ENCODE assay signal across 8 mouse cellular contexts in genomic region chr1:164456731-164457130, GRCm38 (mm10). TPM values are rescaled to one million over a fixed set of nuclear protein-coding genes. Genes with fewer than 3 reads are reported as not detected.
DNase-seq lines count a peak whose midpoint lies in the region; ATAC-seq and TF ChIP-seq lines count a peak whose summit lies in the region.

No protein-coding gene starts in this region.

- no peaks in the 10 kb centered on the region; the same call in none of the 2 replicates for H3K36me3 ChIP-seq in kidney, embryonic 14.5 days (ENCODE audit: control insufficient read depth, insufficient read depth, low read length)
- peaks cover 12% of the 10 kb centered on the region for H3K36me3 ChIP-seq in ES-E14 (ENCODE audit: control insufficient read depth, insufficient read depth, low read length, poor library complexity, severe bottlenecking)
- no peaks in the 10 kb centered on the region for H3K36me3 ChIP-seq in embryonic facial prominence, embryonic 11.5 days (replicated peaks; ENCODE audit: control insufficient read depth, insufficient read depth, low read depth, low read length)
- H3K36me3 ChIP-seq in intestine, postnatal 0 days (ENCODE audit: control insufficient read depth, insufficient read depth) = peaks cover 24% of the 10 kb centered on the region
- peaks cover 44% of the 10 kb centered on the region for H3K36me3 ChIP-seq in small intestine, adult 2 months (ENCODE audit: control insufficient read depth, insufficient read depth, low read length)

- no peak for TF ChIP-seq POLR2A in small intestine, adult 2 months (IDR thresholded peaks at IDR 0.05; ENCODE audit: low read depth, low read length)

- in situ Hi-C loops in ES-E14 (cut with MboI; ENCODE audit: low sequenced_read_pairs in 2 of 2, unreplicated experiment in 2 of 2) = no loop called here

- peak overlapping the region; percentile 81 for H3K9ac ChIP-seq in kidney, embryonic 14.5 days (ENCODE audit: low read depth, low read length)
- 0 out of 2 replicates have a peak overlapping the region, but pooled peaks have one; percentile 31 for H3K9ac ChIP-seq in ES-E14 (ENCODE audit: insufficient read depth, low read depth, low read length, poor library complexity, severe bottlenecking)
- 0 out of 2 replicates have a peak overlapping the region, but pooled peaks have one; percentile 9 for H3K9ac ChIP-seq in embryonic facial prominence, embryonic 11.5 days (replicated peaks; ENCODE audit: low read length)
- peak overlapping the region; percentile 96 for H3K9ac ChIP-seq in intestine, postnatal 0 days (ENCODE audit: low read depth, low read length)

- H3K4me3 ChIP-seq in kidney, embryonic 14.5 days (ENCODE audit: low read length) = peak overlapping the region; percentile 67
- peak overlapping the region; percentile 95 to 98 for H3K4me3 ChIP-seq in ES-E14 (ENCODE audit: insufficient read depth in 1 of 2, low read depth in 1 of 2, low read length in 2 of 2, poor library complexity in 1 of 2, severe bottlenecking in 1 of 2)
- peak overlapping the region; percentile 60 for H3K4me3 ChIP-seq in embryonic facial prominence, embryonic 11.5 days (ENCODE audit: low read depth, low read length)
- peak overlapping the region; percentile 85 for H3K4me3 ChIP-seq in intestine, postnatal 0 days (ENCODE audit: low read depth, low read length)
- H3K4me3 ChIP-seq in small intestine, adult 2 months (ENCODE audit: low read depth, low read length) = peak overlapping the region; percentile 73

- peak overlapping the region; percentile 57 for H3K4me2 ChIP-seq in kidney, embryonic 14.5 days (replicated peaks; ENCODE audit: low read depth, low read length)
- H3K4me2 ChIP-seq in embryonic facial prominence, embryonic 11.5 days (ENCODE audit: low read depth, low read length) = peak overlapping the region; percentile 87
- H3K4me2 ChIP-seq in intestine, postnatal 0 days (replicated peaks; ENCODE audit: low read depth) = peak overlapping the region; percentile 72

- H3K4me1 ChIP-seq in kidney, embryonic 14.5 days (ENCODE audit: control insufficient read depth, insufficient read depth, low read length) = peaks cover 11% of the 10 kb centered on the region; the same call in 1 of the 2 replicates
- H3K4me1 ChIP-seq in ES-E14 (ENCODE audit: control insufficient read depth in 2 of 2, insufficient read depth in 2 of 2, low read length in 2 of 2, poor library complexity in 1 of 2) = peaks cover 20 to 30% of the 10 kb centered on the region in 2 experiments
- H3K4me1 ChIP-seq in embryonic facial prominence, embryonic 11.5 days (ENCODE audit: control insufficient read depth, insufficient read depth, low read length) = no peaks in the 10 kb centered on the region; the same call in 1 of the 2 replicates
- peaks cover 9% of the 10 kb centered on the region for H3K4me1 ChIP-seq in intestine, postnatal 0 days (replicated peaks; ENCODE audit: control insufficient read depth, insufficient read depth, low read length)
- H3K4me1 ChIP-seq in small intestine, adult 2 months (ENCODE audit: control insufficient read depth, insufficient read depth, insufficient read length, low read length) = peaks cover 7% of the 10 kb centered on the region

- H3K27me3 ChIP-seq in kidney, embryonic 14.5 days (ENCODE audit: control insufficient read depth, insufficient read depth, low read length) = peaks cover 37% of the 10 kb centered on the region
- H3K27me3 ChIP-seq in embryonic facial prominence, embryonic 11.5 days (ENCODE audit: control insufficient read depth, insufficient read depth, low read length) = peaks cover 29% of the 10 kb centered on the region
- H3K27me3 ChIP-seq in intestine, postnatal 0 days (replicated peaks; ENCODE audit: control insufficient read depth, insufficient read depth, low read length) = no peaks in the 10 kb centered on the region
- H3K27me3 ChIP-seq in small intestine, adult 2 months (ENCODE audit: control insufficient read depth, insufficient read depth, low read length) = no peaks in the 10 kb centered on the region

- no peak for ATAC-seq in kidney, embryonic 14.5 days (ENCODE audit: low FRiP score, low TSS enrichment)
- no peak for ATAC-seq in embryonic facial prominence, embryonic 11.5 days (replicated peaks; ENCODE audit: insufficient number of reproducible peaks, low FRiP score, low TSS enrichment, low read depth)
- ATAC-seq in intestine, postnatal 0 days = no peak

- WGBS in kidney, embryonic 14.5 days = 1% methylated on average over 8 of the region's 8 CpGs
- 8% methylated on average over 8 of the region's 8 CpGs for WGBS in embryonic facial prominence, embryonic 11.5 days
- 4% methylated on average over 8 of the region's 8 CpGs for WGBS in intestine, postnatal 0 days
- 6% methylated on average over 8 of the region's 8 CpGs for WGBS in small intestine, adult 2 months

- DNase-seq in kidney, postnatal 10 days = no peak
- no peak for DNase-seq in ES-E14 (ENCODE audit: low read depth, low spot score)
- DNase-seq in embryonic facial prominence, embryonic 11.5 days (ENCODE audit: low spot score) = no peak
- no peak for DNase-seq in urinary bladder, postnatal 36 days (ENCODE audit: low spot score in 2 of 2)
- no peak for DNase-seq in kidney, adult 8-10 months

- H3K9me3 ChIP-seq in kidney, embryonic 14.5 days (ENCODE audit: control insufficient read depth, low read length) = no peaks in the 10 kb centered on the region
- H3K9me3 ChIP-seq in ES-E14 (ENCODE audit: control insufficient read depth, insufficient read depth, low read depth, low read length) = no peaks in the 10 kb centered on the region
- H3K9me3 ChIP-seq in embryonic facial prominence, embryonic 11.5 days (replicated peaks; ENCODE audit: control insufficient read depth, low read length) = no peaks in the 10 kb centered on the region
- H3K9me3 ChIP-seq in intestine, postnatal 0 days (ENCODE audit: control insufficient read depth) = no peaks in the 10 kb centered on the region

- no peak for TF ChIP-seq CTCF in intestine, postnatal 0 days (IDR thresholded peaks at IDR 0.05; ENCODE audit: low read depth)
- TF ChIP-seq CTCF in small intestine, adult 2 months (IDR thresholded peaks at IDR 0.05; ENCODE audit: extremely low read depth, insufficient read length, insufficient replicate concordance, low read depth, low read length) = no peak

- no peak overlapping the region for H3K27ac ChIP-seq in kidney, embryonic 14.5 days (ENCODE audit: low read depth, low read length)
- no peak overlapping the region for H3K27ac ChIP-seq in ES-E14 (ENCODE audit: insufficient read depth, low read depth, low read length, poor library complexity, severe bottlenecking)
- no peak overlapping the region for H3K27ac ChIP-seq in embryonic facial prominence, embryonic 11.5 days (replicated peaks; ENCODE audit: low read depth, low read length)
- H3K27ac ChIP-seq in intestine, postnatal 0 days (ENCODE audit: low read depth, low read length) = peak overlapping the region; percentile 93
- H3K27ac ChIP-seq in small intestine, adult 2 months (ENCODE audit: insufficient read depth, low read depth, low read length) = peak overlapping the region; percentile 92

TF ChIP-seq in ES-E14, 5 proteins besides CTCF, POLR2A, EP300 and RAD21:
- TF ChIP-seq MAFK (IDR thresholded peaks at IDR 0.05; ENCODE audit: insufficient read depth, low read depth, low read length) (0 out of 2 replicates have a peak, but pooled peaks have one; percentile 27), HCFC1 (IDR thresholded peaks at IDR 0.05; ENCODE audit: borderline replicate concordance, insufficient read depth, low read length) (no peak)

RNA-seq across cellular contexts. Expression of gene Atp1b1, which starts 1.4 kb away (rescaled TPM):
- polyA plus RNA-seq in kidney, embryonic 14.5 days (2014; fragmentation: Nextera tagmentation; extraction: Ambion mirVana) = 80.2 and 86.4 TPM in 2 replicates
- total RNA-seq in ES-E14 (2012; rRNA removed) = 58.3 and 79.1 TPM in 2 replicates
- 11.6 and 11.9 TPM in 2 replicates for polyA plus RNA-seq in embryonic facial prominence, embryonic 11.5 days (2014; fragmentation: Nextera tagmentation; extraction: Ambion mirVana)
- polyA plus RNA-seq in intestine, postnatal 0 days (2015; fragmentation: Nextera tagmentation; extraction: Ambion mirVana) = 227 and 233 TPM in 2 replicates
- polyA plus RNA-seq in small intestine, adult 2 months (2012; rRNA removed) = 204 and 369 TPM in 2 replicates

Comparison
In these comparisons a context has a peak if more than half of its experiments do, and no peak if none do; other contexts are left out.
1. H3K27ac ChIP-seq: peak in intestine, postnatal 0 days (single experiment) and small intestine, adult 2 months (single experiment); none in kidney, embryonic 14.5 days (single experiment), ES-E14 (single experiment) and embryonic facial prominence, embryonic 11.5 days (single experiment).
2. H3K9ac ChIP-seq: peak in every context shown above with its lines; median percentile 96 in intestine, postnatal 0 days; 81 in kidney, embryonic 14.5 days; 31 in ES-E14; 9 in embryonic facial prominence, embryonic 11.5 days.
3. Peak in every context shown above with its lines, with median percentiles within 50 percentile points of each other: H3K4me2 ChIP-seq and H3K4me3 ChIP-seq.